Mouse (Mus musculus): Measurements from ENCODE around the gene Enox1. TPM values are rescaled to one million over a fixed set of nuclear protein-coding genes. Genes with fewer than 3 reads are reported as not detected.

Enox1 gene
- polyA plus RNA-seq, 2 experiments = 13.5 to 15.6 TPM

DNA sequence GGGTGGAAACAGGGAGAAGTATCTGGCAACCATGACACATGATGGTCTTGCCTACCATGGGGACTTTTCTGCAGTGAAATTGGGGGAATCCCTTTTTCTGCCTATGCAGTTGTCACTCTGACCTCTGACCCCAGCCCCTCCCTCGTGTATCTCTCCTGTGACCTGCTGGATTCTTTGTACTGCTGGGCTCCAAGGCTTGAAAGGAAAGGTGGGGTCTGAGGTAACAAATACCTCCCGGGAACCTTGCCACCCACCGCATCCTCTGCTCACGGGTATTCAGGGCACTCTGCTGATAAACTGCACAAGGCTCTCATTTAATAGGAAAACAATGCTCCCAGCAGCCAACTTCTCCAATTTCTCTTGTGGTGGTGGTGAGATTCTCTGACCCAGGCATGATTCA is 361.5 kb downstream of the Enox1 start:
- Histone ChIP-seq H3K4me2 (replicated peaks; ENCODE audit: low read depth, low read length, severe bottlenecking) (no peak overlapping the region), H3K4me1 (ENCODE audit: control insufficient read depth, insufficient read depth, low read length) (no peaks in the 10 kb centered on the region), H3K9ac (ENCODE audit: low read depth, low read length, severe bottlenecking) (no peak overlapping the region), H3K36me3 (ENCODE audit: control insufficient read depth, insufficient read depth, low read length) (no peaks in the 10 kb centered on the region), H3K9me3 (ENCODE audit: control insufficient read depth, low read length) (no peaks in the 10 kb centered on the region), H3K27me3 (ENCODE audit: control insufficient read depth, insufficient read depth, low read length) (no peaks in the 10 kb centered on the region), H3K4me3 (replicated peaks; ENCODE audit: low read length) (no peak overlapping the region), H3K27ac (replicated peaks; ENCODE audit: low read depth, low read length) (no peak overlapping the region)
- 87% methylated on average over 4 of the region's 4 CpGs for WGBS
- no peak for DNase-seq (ENCODE audit: low spot score)
- TF ChIP-seq POLR2A (IDR thresholded peaks at IDR 0.05; ENCODE audit: borderline replicate concordance, extremely low read depth, insufficient read depth, insufficient read length) = no peak
- ATAC-seq (ENCODE audit: low FRiP score, low read depth) = no peak

DNA sequence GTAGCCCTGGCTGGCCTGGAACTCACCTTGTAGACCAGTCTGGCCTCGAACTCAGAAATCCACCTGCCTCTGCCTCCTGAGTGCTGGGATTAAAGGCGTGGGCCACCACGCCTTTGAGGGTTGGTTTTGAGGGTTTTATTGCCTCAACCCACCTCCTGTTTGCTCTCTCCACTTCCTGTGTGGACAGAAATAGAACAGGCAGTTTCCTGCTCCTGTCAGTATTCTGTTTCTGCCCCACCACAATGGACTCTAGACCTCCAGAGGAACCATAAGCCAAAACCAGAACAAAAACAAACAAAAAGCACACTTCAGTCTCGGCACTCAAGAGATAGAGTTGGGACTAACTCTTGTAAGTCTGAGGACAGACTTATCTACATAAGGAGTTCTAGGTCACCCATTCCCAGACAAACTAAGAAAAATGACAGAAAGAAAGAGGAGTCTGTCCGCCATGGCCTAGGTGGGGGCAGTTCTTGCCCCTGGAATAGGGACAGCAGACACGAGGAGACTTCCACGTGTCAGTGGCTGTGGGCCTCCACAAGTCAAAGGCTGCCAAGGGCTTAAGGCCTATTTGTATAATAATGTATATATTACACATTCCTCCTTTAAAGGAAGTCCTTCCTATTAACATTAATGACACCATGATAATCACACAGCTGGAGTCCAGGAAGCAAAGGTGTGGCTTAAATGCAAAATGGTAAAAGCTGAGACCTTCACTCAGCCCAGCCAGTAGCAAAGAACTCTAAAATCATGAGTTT is 362.6 kb downstream of the Enox1 start:
- DNase-seq (ENCODE audit: low spot score) (no peak), ATAC-seq (ENCODE audit: low FRiP score, low read depth) (no peak)
- H3K9me3 ChIP-seq (ENCODE audit: control insufficient read depth, low read length) = no peaks in the 10 kb centered on the region
- H3K27ac ChIP-seq (replicated peaks; ENCODE audit: low read depth, low read length) = no peak overlapping the region
- TF ChIP-seq POLR2A (IDR thresholded peaks at IDR 0.05; ENCODE audit: borderline replicate concordance, extremely low read depth, insufficient read depth, insufficient read length) = no peak
- no peak overlapping the region for H3K4me2 ChIP-seq (replicated peaks; ENCODE audit: low read depth, low read length, severe bottlenecking)
- WGBS = 75% methylated on average over 7 of the region's 7 CpGs
- no peaks in the 10 kb centered on the region for H3K27me3 ChIP-seq (ENCODE audit: control insufficient read depth, insufficient read depth, low read length)
- no peaks in the 10 kb centered on the region for H3K4me1 ChIP-seq (ENCODE audit: control insufficient read depth, insufficient read depth, low read length)
- H3K4me3 ChIP-seq (replicated peaks; ENCODE audit: low read length) = no peak overlapping the region
- H3K9ac ChIP-seq (ENCODE audit: low read depth, low read length, severe bottlenecking) = no peak overlapping the region
- H3K36me3 ChIP-seq (ENCODE audit: control insufficient read depth, insufficient read depth, low read length) = no peaks in the 10 kb centered on the region

DNA sequence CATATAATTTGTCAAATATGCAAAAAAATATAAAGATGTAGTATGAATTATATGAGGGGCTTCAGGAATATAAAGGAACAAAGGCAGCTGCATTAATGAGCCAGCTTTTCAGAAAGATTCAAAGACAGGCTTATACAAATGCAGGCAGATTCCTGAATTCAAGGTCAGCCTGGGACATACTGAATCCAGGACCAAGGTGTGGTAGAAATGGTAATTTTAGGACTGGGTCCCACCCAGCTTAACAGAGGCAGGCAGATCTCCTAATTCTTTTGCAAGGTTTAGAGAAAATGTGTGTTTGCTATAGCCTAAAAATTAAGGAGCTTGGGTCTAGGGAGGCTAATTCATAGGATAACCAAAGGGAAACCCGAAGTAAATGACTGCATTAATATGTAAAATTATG is 363.1 kb downstream of the Enox1 start:
- Histone ChIP-seq H3K36me3 (ENCODE audit: control insufficient read depth, insufficient read depth, low read length) (no peaks in the 10 kb centered on the region), H3K4me3 (replicated peaks; ENCODE audit: low read length) (no peak overlapping the region), H3K4me1 (ENCODE audit: control insufficient read depth, insufficient read depth, low read length) (no peaks in the 10 kb centered on the region), H3K9me3 (ENCODE audit: control insufficient read depth, low read length) (no peaks in the 10 kb centered on the region), H3K27me3 (ENCODE audit: control insufficient read depth, insufficient read depth, low read length) (no peaks in the 10 kb centered on the region), H3K4me2 (replicated peaks; ENCODE audit: low read depth, low read length, severe bottlenecking) (no peak overlapping the region), H3K9ac (ENCODE audit: low read depth, low read length, severe bottlenecking) (no peak overlapping the region), H3K27ac (replicated peaks; ENCODE audit: low read depth, low read length) (no peak overlapping the region)
- 86% methylated on average over 1 of the region's 1 CpGs for WGBS
- TF ChIP-seq POLR2A (IDR thresholded peaks at IDR 0.05; ENCODE audit: borderline replicate concordance, extremely low read depth, insufficient read depth, insufficient read length) = no peak
- no peak for ATAC-seq (ENCODE audit: low FRiP score, low read depth)
- DNase-seq (ENCODE audit: low spot score) = no peak

DNA sequence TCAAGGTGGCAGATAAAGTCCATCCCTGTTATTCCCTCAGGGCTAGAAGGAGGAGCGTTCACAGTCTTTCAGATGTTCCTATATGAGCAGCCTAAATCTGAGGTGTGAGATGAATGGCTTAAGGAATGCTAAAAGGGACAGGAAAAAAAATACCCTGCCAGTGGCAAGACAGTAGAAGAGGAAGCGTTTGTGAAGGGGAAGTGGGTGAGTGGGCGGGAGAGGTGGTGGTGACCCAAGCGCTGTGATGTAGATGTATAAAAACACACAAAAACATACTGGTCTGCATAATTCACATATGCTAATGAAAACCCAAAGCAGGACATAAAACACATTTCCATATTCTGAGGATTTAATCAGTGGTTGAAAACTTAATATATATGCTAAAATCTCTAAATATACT is 367.7 kb downstream of the Enox1 start:
- Histone ChIP-seq H3K36me3 (ENCODE audit: control insufficient read depth, insufficient read depth, low read length) (no peaks in the 10 kb centered on the region), H3K9ac (ENCODE audit: low read depth, low read length, severe bottlenecking) (no peak overlapping the region), H3K4me2 (replicated peaks; ENCODE audit: low read depth, low read length, severe bottlenecking) (no peak overlapping the region), H3K27me3 (ENCODE audit: control insufficient read depth, insufficient read depth, low read length) (no peaks in the 10 kb centered on the region), H3K4me3 (replicated peaks; ENCODE audit: low read length) (no peak overlapping the region), H3K4me1 (ENCODE audit: control insufficient read depth, insufficient read depth, low read length) (no peaks in the 10 kb centered on the region), H3K27ac (replicated peaks; ENCODE audit: low read depth, low read length) (no peak overlapping the region), H3K9me3 (ENCODE audit: control insufficient read depth, low read length) (no peaks in the 10 kb centered on the region)
- ATAC-seq (ENCODE audit: low FRiP score, low read depth) (no peak), DNase-seq (ENCODE audit: low spot score) (no peak)
- WGBS = 76% methylated on average over 4 of the region's 4 CpGs
- TF ChIP-seq POLR2A (IDR thresholded peaks at IDR 0.05; ENCODE audit: borderline replicate concordance, extremely low read depth, insufficient read depth, insufficient read length) = no peak

DNA sequence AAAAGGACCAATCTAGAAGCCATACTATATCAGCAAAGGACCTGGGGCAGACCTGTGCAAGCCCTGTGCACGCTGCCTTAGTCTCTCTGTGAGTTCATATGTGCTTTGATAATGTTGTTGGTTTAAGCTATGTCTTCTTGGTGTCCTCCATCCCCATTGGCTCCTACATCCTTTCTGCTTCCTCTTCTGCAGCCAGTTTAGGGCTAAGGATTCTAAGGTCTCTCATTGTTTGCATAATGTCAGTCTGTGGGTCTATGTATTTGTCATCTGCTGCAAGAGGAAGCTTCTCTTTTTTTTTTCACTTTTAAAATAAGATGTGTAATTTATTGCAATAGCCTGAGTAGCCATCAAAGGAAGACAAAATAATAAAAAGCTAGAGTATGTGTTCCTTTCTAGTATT is 369.7 kb downstream of the Enox1 start:
- Histone ChIP-seq H3K4me3 (replicated peaks; ENCODE audit: low read length) (no peak overlapping the region), H3K27me3 (ENCODE audit: control insufficient read depth, insufficient read depth, low read length) (no peaks in the 10 kb centered on the region), H3K9ac (ENCODE audit: low read depth, low read length, severe bottlenecking) (no peak overlapping the region), H3K4me2 (replicated peaks; ENCODE audit: low read depth, low read length, severe bottlenecking) (no peak overlapping the region), H3K9me3 (ENCODE audit: control insufficient read depth, low read length) (no peaks in the 10 kb centered on the region), H3K4me1 (ENCODE audit: control insufficient read depth, insufficient read depth, low read length) (no peaks in the 10 kb centered on the region), H3K36me3 (ENCODE audit: control insufficient read depth, insufficient read depth, low read length) (no peaks in the 10 kb centered on the region), H3K27ac (replicated peaks; ENCODE audit: low read depth, low read length) (no peak overlapping the region)
- TF ChIP-seq POLR2A (IDR thresholded peaks at IDR 0.05; ENCODE audit: borderline replicate concordance, extremely low read depth, insufficient read depth, insufficient read length) = no peak
- no peak for DNase-seq (ENCODE audit: low spot score)
- no peak for ATAC-seq (ENCODE audit: low FRiP score, low read depth)
- WGBS = 92% methylated on average over 1 of the region's 1 CpGs
